Mouse (Mus musculus): ENCODE results near the gene Rpl23.

DNA sequence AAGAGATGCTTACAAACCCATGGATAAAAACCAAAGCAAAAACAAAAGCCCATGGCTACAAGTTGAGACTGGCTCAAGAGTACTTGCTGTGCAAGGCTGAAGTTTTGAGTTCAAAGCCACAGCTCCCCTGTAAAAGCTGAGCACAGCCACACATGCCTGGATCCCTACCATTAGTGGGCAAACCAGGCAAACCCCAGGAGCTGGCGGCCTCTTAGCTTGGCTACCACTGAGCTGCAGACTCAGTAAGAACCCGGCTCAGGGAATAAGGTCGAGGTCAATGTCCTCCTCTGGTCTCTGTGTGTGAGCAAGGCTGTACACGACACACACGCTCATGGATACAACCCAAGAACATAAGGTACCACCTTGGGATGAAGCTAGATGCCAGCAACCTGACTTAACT is 33.7 kb downstream of the Rpl23 start:
- TF ChIP-seq GATA1 (IDR thresholded peaks at IDR 0.05; ENCODE audit: low read length) = no peak
- TF ChIP-seq TAL1 (IDR thresholded peaks at IDR 0.05; ENCODE audit: low read length) = no peak
